Mouse (Mus musculus): ENCODE results near the gene Adcyap1r1.

GRCm38 (mm10) chr6:55509130-55509870 lies 57.5 kb downstream of the Adcyap1r1 start:
- TF ChIP-seq CTCF (IDR thresholded peaks at IDR 0.05; ENCODE audit: low read depth, low read length) = no peak
- no peak for TF ChIP-seq POLR2A (IDR thresholded peaks at IDR 0.05; ENCODE audit: extremely low read depth, insufficient read depth, low read length)
